Mouse (Mus musculus) granulocyte monocyte progenitor cell, adult 5-6 weeks (primary cell): ENCODE results near the gene Vps50. TPM values are rescaled to one million over a fixed set of nuclear protein-coding genes. Genes with fewer than 3 reads are reported as not detected.
A peak's percentile ranks its signal among the peaks of the same experiment; 100 is the strongest.
"Not testable (repeated sequence)": the region's sequence is repeated elsewhere in the genome, so short reads cannot be mapped to it uniquely, and the experiment has no call there.

Experiments used
- ATAC-seq: replicated peaks from 2 replicates; pipeline ENCODE4 v1.8.0; 2016; ENCODE audit warnings: mild to moderate bottlenecking, moderate TSS enrichment, inconsistent platforms; ENCODE audit not compliant: poor library complexity, severe bottlenecking
- total RNA-seq, 2 experiments: library from RNA; stranded (forward) in 1 of 2; stranded (reverse) in 1 of 2; fragments of 200-712, 200-1000 nt in 1 of 2; fragments of >200 nt in 1 of 2; fragmentation: Nextera tagmentation in 1 of 2; gene quantifications; 2 replicates each; pipeline ENCODE4 v1.2.3; 2014 to 2017

Gene Vps50
- total RNA-seq, 2 experiments from 2014 or later = 29.3 to 51.6 TPM

DNA sequence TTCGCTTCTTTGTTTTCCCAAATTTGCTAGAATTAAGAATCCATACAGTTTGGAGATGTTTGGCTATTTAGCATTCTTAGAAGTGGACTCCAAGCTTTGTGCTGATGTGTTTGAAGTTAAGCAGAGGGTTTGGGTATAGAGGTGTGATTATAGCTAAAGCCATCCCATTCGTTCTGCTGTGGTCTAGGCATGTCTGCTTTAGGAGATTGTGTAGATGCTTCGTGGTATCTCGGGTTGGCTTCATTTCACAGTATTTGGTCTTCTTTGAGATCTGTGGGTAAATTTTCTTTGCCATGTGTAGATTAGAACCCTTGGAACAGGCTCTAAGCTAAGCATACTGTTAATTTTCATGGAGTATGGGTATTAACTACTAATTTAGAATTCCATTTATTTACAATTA, 30.0 kb downstream of the Vps50 start:
- ATAC-seq = no peak

DNA sequence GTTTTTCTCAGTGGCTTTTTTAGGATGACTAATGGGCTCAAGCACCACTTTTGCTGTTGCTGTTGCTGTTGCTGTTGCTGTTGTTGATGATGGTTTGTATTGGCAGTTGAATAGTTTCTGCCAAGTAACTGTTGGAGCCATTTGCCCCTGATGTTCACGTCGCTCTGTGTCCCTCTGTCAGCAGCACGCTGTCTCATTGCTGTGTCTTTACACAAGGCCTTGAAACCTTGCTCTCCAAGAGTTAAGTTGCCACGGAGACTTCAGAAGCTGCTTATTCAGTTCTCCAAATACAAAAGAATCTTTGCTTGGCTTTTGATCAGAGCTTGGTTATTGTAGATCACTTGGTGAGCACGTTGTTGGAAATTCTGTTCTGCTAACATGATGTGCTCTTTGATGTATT, 33.3 kb downstream of the Vps50 start:
- ATAC-seq = no peak

DNA sequence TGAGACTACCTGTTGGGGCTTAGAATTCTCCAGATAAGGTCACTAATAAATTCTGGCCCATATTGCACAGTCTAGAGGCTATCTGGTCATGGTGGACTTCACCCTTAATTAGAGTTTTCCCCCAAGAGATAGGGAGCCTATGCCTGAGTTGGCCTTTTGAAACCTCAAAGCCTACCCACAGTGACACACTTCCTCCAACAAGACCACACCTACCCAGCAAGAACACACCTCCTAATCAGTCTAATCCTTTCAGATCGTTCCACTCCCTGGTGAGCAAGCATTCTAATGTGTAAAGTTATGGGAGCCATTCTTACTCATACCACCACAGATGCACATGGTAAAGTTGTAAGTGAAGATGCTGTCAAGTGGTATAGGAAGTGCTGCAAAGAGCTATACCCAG, 37.9 kb downstream of the Vps50 start:
- ATAC-seq = peak; percentile 59

DNA sequence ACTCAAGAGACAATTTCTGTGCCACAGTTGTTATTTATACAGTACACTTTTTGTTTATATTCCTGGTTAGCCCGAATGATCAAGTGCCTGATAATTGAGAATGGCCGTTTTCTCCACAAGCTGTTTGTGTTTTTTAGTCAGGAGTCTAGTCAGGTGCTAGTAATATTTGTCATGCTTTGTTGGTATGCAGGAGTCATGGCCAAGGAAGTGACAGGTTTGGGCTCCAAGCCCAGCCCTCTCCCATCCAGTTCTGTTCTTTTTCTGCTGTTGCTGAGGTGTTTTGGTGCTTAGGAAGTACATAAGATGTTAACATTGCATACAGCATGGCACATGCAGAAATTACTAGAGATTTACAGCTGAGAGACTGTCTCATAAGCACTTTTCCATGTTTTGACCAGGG, 41.3 kb downstream of the Vps50 start:
- ATAC-seq = no peak

DNA sequence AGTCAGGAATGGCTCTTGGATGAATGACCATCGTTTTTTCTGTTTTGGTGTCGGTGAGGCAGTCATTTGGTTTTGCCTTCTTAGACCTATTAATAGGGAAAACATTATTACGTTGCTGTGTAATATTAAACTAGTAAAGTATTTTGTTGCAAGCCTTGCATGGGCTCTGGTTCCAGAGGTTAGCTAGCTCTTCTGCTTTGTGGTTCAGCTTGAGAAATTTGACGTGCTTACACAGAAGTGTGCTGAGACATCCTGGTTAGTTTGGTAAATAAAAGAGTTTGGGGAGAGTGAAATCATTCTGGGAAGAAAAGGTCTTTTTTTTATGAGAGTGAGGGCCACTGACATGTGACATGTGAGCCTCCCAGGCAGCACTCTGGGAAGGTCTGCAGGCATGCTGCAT, 45.7 kb downstream of the Vps50 start:
- no peak for ATAC-seq

DNA sequence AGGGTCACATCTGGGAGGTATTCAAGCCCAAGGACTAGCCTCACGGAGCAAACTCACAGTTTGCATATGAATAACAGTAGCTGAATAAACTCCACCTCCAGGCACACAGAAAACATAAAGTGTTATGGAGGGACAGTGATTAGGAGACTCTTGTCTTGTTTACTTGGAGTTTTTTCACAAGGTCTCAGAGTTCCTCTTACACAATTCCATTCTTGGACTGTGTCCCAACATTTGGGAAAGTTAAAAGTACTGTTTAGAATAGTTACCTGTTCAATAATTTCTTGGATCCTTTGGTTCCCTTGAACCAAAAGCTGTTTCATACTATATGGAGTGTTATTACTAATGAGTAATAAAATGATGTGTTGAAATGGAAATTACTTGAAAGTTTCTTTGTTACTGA, 46.8 kb downstream of the Vps50 start:
- ATAC-seq = no peak

DNA sequence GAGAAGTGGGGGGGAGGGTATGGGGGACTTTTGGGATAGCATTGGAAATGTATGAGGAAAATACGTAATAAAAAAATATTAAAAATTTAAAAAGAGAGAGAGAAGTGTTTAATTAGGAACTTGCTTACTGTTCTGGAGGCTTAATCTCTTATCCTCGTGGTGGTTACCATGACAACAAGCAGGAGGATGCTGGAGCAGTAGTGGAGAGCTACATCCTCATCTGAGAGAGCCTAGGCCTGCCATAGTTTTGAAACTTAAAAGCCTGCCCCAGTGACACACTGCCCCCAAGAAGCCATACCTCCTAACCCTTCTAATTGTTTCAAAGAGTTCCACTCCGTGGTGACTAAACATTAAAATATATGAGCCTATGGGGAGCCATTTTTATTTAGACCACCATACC, 50.8 kb downstream of the Vps50 start:
- ATAC-seq = no peak

DNA sequence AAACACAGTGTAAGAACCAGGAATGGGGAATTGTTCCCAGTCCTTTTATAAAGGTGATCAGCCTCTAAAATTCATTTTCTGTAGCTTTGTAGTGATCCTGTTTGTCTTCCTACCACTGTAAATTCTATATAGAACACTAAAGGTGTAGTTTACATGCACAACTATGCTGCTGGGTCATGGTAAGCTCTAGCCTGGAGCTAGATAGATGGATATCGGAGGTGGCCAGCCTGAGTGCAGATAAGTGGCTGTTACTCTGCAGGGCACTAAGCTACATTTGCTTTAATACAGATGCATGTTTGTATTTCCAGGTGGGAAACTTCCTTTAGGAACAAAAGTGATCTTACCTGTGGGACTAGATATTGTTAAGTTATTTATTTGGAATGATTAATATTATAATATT, 51.8 kb downstream of the Vps50 start:
- no peak for ATAC-seq

DNA sequence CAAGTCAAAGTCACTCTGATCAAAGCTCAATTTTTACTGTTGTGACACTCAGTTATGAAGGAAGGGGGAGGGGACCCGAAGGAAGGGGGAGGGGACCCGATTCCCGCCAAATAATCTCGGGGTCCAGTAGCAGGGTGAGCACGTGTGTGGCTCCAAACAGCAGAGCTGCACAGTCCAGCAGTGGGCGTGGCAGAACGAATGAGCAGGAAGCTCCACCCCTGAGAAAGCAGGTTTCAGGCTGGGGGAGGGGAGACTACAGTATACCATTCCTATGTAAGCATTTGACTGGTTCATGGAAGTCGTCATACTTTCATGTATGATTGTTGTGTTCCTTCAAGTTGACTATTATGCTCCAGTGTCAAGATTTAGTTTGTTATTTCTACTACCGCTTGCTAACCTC, 54.5 kb downstream of the Vps50 start:
- not testable (repeated sequence) for ATAC-seq

DNA sequence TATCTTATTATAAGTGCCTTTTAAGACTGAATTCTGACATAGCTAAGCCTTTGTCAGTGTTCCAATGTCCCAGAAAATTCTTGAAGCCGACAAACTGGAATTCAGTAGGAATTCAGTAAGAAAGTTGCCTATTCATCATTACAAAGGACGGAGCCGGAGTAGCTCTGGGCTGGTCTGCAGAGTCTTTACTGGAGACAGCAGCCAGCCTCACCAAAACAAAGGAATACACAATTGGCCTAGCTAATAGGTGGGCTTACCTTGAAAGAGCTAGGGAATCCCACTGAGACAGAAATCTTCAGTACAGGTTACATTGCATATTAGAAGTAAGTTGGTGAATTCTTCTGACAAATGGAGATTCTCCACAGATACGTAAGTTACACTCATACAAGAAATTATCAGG, 59.0 kb downstream of the Vps50 start:
- ATAC-seq = no peak

DNA sequence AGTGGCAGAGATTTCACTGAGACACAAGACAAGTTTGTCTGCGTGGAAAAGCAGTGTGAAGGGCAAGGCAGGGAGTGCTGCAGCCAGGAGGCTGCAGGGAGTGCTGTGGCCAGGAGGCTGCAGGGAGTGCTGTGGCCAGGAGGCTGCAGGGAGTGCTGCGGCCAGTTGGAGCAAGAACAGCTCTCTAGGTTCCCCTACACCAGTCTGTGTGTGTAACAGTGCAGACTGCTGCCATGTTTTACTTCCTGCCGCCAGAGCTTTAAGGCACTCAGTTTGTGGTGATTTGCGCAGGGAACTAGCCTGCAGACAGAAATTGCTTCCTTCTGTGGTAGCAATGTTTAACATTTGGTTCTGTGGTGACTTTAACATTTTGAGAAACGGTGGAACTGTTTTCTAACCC, 61.8 kb downstream of the Vps50 start:
- peak; percentile 78 for ATAC-seq

DNA sequence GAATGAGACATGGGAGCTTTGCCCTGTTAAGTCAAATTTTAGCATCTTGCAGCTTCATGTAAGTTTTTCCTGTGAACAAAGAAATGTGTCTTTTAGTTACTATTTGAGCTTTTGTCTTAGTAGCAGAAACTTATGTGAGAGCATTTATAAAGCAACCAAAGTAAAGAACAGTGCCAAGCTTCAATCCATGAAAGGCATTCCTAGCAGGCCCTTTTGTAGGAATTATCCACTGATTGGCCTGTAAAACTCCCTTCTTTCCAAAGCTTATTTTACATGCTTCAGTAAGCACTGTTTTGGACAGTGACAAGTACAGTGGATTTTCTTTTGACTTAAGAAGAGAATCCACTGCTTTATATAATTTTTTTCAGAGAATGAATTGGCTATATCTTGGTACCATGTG, 64.1 kb downstream of the Vps50 start:
- no peak for ATAC-seq

DNA sequence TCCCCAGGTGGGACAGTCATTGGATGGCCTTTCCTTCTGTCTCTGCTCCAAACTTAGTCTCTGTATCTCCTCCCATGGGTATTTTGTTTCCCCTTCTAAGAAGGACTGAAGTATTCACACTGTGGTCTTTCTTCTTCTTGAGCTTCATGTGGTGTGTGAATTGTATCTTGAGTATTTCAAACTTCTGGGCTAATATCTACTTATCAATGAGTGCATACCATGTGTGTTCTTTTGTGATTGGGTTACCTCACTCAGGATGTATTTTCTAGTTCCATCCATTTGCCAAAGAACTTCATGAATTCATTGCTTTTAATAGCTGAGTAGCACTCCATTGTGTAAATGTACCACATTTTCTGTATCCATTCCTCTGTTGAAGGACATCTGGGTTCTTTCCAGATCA, 65.9 kb downstream of the Vps50 start:
- ATAC-seq = not testable (repeated sequence)

DNA sequence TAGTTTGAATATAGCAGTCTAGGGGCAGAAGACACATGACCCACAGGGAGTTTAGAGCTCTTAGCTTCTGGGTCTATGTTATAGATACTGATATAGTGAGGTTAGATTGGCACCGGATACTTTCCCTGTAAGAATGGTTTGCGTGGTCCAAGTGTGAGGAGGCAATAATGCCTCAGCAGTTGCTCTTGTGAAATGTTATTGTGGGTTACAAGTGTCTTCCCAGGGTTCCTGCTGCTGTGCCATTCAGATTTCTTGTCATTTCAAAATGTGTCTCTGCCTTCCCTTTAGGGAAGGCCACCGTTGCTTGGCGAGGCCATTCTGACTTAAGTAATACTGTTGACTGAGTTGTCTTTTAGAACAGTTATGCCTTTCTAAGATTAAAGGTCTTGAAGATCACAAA, 66.8 kb downstream of the Vps50 start:
- peak; percentile 78 for ATAC-seq

DNA sequence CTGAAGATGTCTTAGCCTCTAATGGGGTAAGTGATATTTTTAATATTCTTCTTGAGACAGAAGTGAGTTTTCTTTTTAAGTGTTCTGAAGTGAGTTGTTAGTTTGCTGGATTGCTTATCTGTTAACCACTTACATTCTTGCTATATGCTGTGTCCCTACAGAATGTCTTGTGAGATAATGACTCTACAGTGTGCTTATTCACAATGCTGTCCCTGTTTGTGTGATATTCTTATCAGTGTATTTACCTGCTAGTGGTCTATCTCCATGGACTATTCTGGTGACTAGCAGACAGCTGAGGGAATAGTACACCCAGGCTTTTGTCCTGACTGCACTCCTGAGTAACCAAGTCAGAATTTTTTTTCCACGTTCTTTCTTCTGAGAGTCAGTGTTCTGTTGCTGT, 67.5 kb downstream of the Vps50 start:
- ATAC-seq = no peak

DNA sequence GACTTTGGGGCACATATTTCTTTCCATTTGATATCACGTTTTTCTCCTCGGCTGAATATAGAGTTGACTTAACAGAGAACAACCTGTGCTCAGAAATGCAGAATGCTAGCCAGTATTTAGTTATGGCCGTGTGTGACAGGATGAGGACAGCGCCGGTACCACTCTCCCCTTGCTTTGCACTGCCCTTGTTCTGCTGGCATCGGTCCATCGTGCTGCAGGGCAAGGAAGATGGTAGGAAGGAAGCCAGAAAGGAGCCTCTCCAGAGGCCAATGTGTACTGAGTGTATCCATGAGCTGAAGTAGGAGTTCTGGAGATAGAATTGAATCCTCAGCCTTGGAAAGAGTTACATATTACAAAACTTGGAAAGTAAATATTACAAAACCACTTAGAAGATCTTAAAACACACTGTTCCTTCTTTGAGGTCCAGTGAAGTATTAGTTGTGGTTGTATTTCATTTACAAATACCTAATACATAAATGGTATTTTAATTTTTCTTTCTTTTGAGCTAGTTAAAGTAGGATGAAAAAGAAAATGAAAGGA, 69.0 kb downstream of the Vps50 start:
- ATAC-seq = no peak

DNA sequence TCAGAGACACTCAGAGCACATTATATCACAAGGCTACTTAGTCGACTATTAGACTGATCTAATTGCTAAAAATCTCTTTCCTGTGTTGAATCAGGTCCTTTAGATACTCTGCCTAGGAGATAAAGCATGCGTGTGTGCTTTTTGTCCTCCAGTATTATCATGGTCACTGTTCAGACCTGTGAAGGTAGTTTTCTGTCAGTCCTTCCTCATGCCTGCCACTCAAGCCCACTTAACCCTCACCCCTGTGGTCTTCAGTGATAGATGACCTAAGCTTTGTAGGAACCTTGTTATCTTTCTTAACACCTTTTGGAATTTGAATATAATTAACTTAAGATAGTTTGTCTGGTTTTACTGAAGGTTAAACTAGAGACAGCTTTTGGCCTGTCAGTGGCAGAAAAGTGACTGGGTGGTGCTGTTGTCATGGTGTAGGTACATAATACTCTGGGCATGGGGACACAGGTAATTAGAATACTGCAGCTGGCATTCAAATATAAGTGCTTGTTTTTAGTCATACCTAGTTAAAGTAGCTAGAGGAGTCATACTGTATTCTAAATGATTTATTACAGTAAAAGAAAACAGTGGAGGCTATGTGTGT, 74.1 kb downstream of the Vps50 start:
- ATAC-seq = no peak

DNA sequence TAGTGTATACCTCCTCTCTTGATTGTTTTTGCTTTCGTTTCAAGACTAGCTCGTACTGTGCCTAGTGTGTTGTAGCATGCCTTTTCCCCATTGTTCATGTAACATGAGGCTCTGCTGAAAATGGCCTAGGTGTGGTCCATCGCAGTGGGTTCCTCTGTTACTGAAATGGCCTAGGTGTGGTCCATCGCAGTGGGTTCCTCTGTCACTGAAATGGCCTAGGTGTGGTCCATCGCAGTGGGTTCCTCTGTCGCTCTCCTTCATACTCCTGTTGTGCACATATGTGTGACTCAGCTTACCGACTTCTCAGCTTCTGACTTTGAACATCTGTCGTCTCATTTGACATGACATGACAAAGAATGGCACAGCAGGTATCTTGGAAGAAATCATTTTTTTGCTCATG, 75.6 kb downstream of the Vps50 start:
- ATAC-seq = no peak

DNA sequence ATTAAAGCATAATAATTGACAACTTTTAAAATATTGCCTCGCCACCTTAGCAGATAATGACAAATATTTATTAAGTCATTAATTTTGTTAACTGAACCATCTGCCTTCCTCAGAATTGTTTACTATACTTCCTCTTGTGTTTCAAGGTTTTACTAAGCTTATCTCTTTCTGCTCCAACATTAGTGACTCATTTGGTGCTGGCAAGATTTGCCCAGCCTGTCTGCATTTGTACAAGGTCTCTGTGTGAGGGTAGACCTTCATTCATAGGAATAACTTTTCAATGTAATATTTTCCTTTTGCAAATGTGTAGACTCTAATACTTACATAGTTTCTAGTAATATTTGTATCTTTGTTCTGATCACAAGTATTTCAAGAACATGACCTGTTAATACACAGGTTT, 87.2 kb downstream of the Vps50 start:
- no peak for ATAC-seq

DNA sequence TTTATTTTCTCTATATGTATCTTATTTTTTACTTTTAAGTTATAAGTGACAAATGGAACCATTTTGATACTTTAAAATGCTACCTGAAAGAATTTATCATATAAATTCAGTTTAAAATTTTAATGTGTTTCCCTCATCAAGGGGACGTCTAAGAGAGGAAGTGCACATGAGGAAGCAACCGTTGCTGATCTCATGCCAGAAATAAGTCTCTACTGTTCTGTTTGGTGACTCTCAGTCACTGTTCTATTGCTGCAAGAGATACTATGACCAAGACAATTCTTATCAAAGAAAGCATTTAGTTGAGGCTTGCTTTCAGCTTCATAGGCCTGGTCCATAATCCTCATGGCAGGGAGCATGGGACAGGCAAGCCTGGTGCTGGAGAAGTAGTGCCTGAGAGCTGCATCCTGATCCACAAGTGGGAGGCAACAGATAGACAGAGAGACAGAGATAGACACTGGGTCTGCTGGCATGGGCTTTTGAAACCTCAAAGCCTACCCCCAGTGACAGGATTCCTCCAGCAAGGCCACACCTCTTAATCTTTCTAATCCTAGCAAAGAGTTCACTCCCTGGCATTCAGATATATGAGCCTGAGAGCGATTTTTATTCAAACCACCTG, 92.2 kb downstream of the Vps50 start:
- peak; percentile 33; the same call in 1 of the 2 replicates for ATAC-seq

DNA sequence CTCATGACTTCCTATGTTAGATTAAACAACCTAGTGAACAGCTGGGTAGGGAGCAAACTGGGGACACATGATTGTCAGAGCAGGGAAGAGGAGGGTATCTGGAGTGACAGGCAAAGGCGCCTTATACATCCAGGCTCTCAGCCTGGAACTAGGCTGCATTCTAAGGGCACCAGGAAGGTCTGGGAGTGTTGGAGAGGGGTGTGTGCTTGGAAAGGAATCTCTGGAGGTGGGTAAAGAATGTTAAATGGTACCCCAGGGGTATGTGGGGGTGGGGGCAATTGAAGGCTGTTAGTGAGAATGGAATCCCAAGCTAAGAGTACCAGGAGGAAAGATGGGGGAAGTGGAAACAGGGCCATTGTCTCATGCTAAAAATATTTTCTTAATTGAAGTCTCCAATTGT, 96.1 kb downstream of the Vps50 start:
- no peak for ATAC-seq

DNA sequence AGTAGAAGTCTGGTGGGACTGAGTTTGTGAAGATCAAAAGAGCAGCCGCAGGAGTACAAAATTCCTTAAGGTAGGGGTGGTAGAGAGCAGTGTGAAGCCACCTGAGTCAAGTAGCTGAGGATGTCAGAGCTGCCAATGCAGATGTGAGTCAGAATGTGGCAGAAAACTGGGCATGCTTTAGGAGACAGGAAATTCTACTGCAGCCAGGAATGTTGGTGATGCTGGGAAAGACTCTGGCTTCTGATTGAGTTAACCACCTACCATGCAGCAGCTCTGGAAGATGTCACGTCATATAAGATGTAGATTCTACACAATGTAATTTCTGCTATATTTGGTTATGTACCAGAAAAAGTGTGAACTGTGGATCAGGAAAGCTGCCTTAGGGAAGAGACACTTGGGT, 114.6 kb downstream of the Vps50 start:
- ATAC-seq = no peak
